Mouse (Mus musculus): ENCODE measurements around the gene Lpin2.

DNA sequence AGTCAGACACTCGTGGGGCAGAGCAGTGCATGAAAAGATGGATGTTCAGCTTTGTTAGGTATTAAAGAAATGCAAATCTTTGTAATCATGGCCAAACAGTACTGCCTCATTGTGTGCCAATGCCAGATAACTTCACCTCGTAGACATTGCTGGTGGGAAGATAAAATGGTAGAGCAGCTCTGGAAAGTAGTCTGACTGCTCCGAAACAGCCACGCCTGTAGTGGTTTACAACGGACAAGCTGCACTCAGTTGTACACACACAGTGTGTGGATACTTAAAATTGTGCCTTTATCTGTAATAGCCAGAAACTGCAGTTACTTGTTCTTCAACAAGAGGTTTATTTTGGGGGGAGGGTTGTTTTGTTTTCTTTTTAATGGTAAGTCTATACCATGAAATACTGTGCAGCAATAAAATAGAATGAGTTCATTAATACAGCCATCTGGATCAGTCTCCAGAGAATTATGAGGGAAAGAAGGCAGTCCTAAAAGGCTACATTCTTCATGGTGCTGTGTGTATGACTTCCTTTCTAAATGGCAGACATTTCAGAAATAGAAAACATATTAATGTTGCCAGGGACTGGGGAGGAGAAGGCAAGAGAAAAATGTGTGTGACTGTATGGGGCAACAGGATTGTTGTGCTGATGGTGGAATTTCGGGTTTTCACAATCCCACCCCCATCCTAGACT lies 29.7 kb downstream of the Lpin2 start:
- TF ChIP-seq CTCF (IDR thresholded peaks at IDR 0.05; ENCODE audit: low read depth) (no peak), EP300 (IDR thresholded peaks at IDR 0.05; ENCODE audit: low read depth) (no peak)

Measured in heart, postnatal 0 days (tissue).